In the genomic region with DNA sequence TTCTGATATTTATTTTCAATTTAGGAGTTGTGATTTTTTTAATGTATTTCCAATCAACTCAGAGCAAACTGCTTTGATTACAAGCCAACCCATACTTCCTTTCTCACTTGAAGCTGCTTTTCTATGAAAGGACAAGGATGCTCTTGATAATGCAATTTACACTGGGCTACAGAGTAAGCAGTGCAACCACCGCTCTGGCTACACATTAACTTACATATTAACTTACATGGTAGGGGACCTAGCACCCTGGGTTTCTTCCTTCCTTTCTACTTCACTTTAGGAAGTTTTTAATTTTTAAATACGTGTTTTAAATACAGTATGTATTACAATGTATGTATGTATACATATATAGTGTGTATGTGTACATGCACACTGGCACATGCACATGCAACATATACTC, we compare ENCODE assay signal across 24 mouse cellular contexts. TPM values are rescaled to one million over a fixed set of nuclear protein-coding genes. Genes with fewer than 3 reads are reported as not detected.
"Had no signal": no experiment of that assay in that cellular context is flagged by ENCODE, and none has a peak within 500 bp of the region (broad histone marks: within the 10 kb centered on the region; RNA-seq: fewer than 3 reads in every experiment).

No protein-coding gene starts in this region.

- DNase-seq: kidney, postnatal 4 days; lung, adult 2 months; lung, postnatal 14 days; lung, postnatal 4 days; midbrain, embryonic 14.5 days; thymus, adult 2 months; thymus, postnatal 14 days; thymus, postnatal 4 days had no signal

- H3K4me3 ChIP-seq: hindbrain, embryonic 15.5 days; kidney, embryonic 15.5 days; limb, embryonic 10.5 days; limb, embryonic 13.5 days had no signal

- H3K27ac ChIP-seq: hindbrain, embryonic 15.5 days; kidney, embryonic 15.5 days; limb, embryonic 10.5 days; limb, embryonic 13.5 days; liver, embryonic 14.5 days had no signal

- H3K27me3 ChIP-seq: hindbrain, embryonic 15.5 days; kidney, embryonic 15.5 days; limb, embryonic 13.5 days had no signal

- ATAC-seq: intestine, postnatal 0 days had no signal

- H3K4me1 ChIP-seq: hindbrain, embryonic 15.5 days; kidney, embryonic 15.5 days; limb, embryonic 10.5 days had no signal

- H3K4me2 ChIP-seq: hindbrain, embryonic 15.5 days; kidney, embryonic 15.5 days; limb, embryonic 13.5 days; midbrain, embryonic 11.5 days had no signal

- H3K9me3 ChIP-seq: hindbrain, embryonic 15.5 days; kidney, embryonic 15.5 days; limb, embryonic 10.5 days; limb, embryonic 13.5 days had no signal

- H3K9ac ChIP-seq: hindbrain, embryonic 15.5 days; kidney, embryonic 15.5 days; limb, embryonic 13.5 days; liver, embryonic 14.5 days had no signal

RNA-seq across cellular contexts. Expression of gene Baat, which starts 2.8 kb away (rescaled TPM):
- total RNA-seq: megakaryocyte progenitor cell, adult 5-6 weeks; megakaryocyte-erythroid progenitor cell, adult 5-6 weeks; midbrain, postnatal 0 days had no signal
- polyA plus RNA-seq: hindbrain, embryonic 15.5 days; intestine, embryonic 14.5 days; lung, adult 2 months; lung, embryonic 16.5 days; midbrain, postnatal 0 days; neural tube, embryonic 14.5 days; spleen, adult 2 months; thymus, adult 2 months had no signal

RNA-seq across cellular contexts. Expression of gene Acnat1, which starts 35.5 kb away (rescaled TPM):
- total RNA-seq: layer of hippocampus, adult 18-20 months; megakaryocyte progenitor cell, adult 5-6 weeks had no signal
- polyA plus RNA-seq: hindbrain, embryonic 15.5 days; limb, embryonic 10.5 days; lung, adult 2 months; midbrain, embryonic 11.5 days; midbrain, embryonic 14.5 days; midbrain, postnatal 0 days; neural tube, embryonic 11.5 days; neural tube, embryonic 14.5 days; spleen, adult 2 months; thymus, adult 2 months had no signal

RNA-seq across cellular contexts. Expression of gene Aldob, which starts 40.2 kb away (rescaled TPM):
- total RNA-seq: megakaryocyte progenitor cell, adult 5-6 weeks; megakaryocyte-erythroid progenitor cell, adult 5-6 weeks had no signal
- polyA plus RNA-seq: limb, embryonic 10.5 days; midbrain, embryonic 11.5 days; midbrain, embryonic 14.5 days; neural tube, embryonic 11.5 days had no signal
